ENCODE assay signal across 9 mouse cellular contexts in the genomic region with DNA sequence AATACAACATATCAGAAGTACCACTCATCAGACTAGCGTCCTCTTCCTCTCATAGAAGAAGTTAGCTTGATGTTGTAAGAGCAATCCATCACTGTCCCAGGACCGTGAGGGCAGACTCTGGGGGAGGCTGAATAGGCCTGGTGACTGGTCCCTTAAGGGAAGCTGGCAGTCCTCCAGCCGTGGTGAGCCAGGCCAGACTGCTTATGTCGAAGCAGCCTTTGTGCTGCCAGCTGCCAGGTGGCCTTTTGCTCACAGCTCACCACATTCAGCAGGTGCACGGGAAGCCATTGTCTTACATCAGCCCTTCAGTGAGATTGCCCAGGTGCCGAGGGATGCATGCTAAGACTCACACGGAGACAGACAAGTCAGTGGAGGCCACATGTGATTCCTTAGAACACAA.
A peak's percentile ranks its signal among the peaks of the same experiment; 100 is the strongest.
DNase-seq lines count a peak whose midpoint lies in the region; ATAC-seq lines count a peak whose summit lies in the region.
"Had no signal": no experiment of that assay in that cellular context is flagged by ENCODE, and none has a peak within 500 bp of the region (broad histone marks: within the 10 kb centered on the region; RNA-seq: fewer than 3 reads in every experiment).

No protein-coding gene starts in this region.

- no peak overlapping the region for H3K4me2 ChIP-seq in heart, embryonic 11.5 days

- H3K4me3 ChIP-seq in heart, embryonic 11.5 days (ENCODE audit: low read depth, low read length): no peak overlapping the region

- H3K27me3 ChIP-seq in heart, embryonic 11.5 days (ENCODE audit: control insufficient read depth, insufficient read depth, low read length): no peaks in the 10 kb centered on the region

- H3K9ac ChIP-seq in heart, embryonic 11.5 days (ENCODE audit: low read depth, low read length): no peak overlapping the region

- no peak overlapping the region for H3K27ac ChIP-seq in heart, embryonic 11.5 days (ENCODE audit: low read depth, low read length)

- no peaks in the 10 kb centered on the region for H3K36me3 ChIP-seq in heart, embryonic 11.5 days (ENCODE audit: control insufficient read depth, insufficient read depth, low read length)

- DNase-seq in heart, adult 11 months: peak; percentile 73
- peak; percentile 52 to 62 for DNase-seq in right cerebral cortex, postnatal 10 days (ENCODE audit: low spot score in 2 of 2)
- no peak for DNase-seq in right cerebral cortex, postnatal 36 days (ENCODE audit: low spot score in 2 of 2)
- peak; percentile 45 to 70 for DNase-seq in cerebellum, postnatal 25 days
- DNase-seq in kidney, postnatal 4 days: peak; percentile 59 to 63
- DNase-seq in urinary bladder, postnatal 4 days (ENCODE audit: low spot score in 2 of 2): no peak
- DNase-seq: lung, postnatal 36 days had no signal

- 56% methylated on average over 7 of the region's 7 CpGs for WGBS in heart, embryonic 11.5 days (ENCODE audit: insufficient replicate concordance)

- H3K9me3 ChIP-seq in heart, embryonic 11.5 days (replicated peaks; ENCODE audit: control insufficient read depth, low read length): no peaks in the 10 kb centered on the region

- H3K4me1 ChIP-seq in heart, embryonic 11.5 days (ENCODE audit: control insufficient read depth, insufficient read depth, low read length): peaks cover 17% of the 10 kb centered on the region

- ATAC-seq in heart, embryonic 11.5 days (replicated peaks; ENCODE audit: insufficient number of reproducible peaks, low FRiP score, low TSS enrichment): no peak
- ATAC-seq in megakaryocyte-erythroid progenitor cell, adult 5-6 weeks (replicated peaks; ENCODE audit: low FRiP score, low TSS enrichment, poor library complexity, severe bottlenecking): no peak

Comparison
In these comparisons a context has a peak if more than half of its experiments do, and no peak if none do; other contexts are left out.
1. DNase-seq: peak in heart, adult 11 months (single experiment), right cerebral cortex, postnatal 10 days (2 of 2), cerebellum, postnatal 25 days (2 of 2) and kidney, postnatal 4 days (2 of 2); none in right cerebral cortex, postnatal 36 days (0 of 2) and urinary bladder, postnatal 4 days (0 of 2).